19 mouse cellular contexts compared by ENCODE assay signal in the genomic region with DNA sequence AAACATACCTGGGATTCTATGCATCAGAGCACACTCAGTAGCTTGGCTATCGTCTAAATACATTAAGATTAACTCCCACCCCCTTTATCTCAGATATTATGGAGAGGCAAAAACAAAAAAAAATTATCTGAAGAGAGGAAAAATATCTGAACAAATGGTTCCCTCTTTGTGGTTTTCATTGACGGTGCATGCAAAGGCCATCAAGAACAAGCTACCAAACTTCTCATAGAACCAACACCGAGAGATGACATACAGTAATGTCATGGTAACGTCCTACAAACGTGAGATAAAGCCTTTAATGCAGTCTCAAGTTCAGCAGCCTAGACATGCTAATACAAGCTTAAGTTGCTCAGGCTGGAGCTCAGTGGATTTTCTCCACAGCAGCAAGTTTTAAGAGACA.
"Had no signal": no experiment of that assay in that cellular context is flagged by ENCODE, and none has a peak within 500 bp of the region (broad histone marks: within the 10 kb centered on the region; RNA-seq: fewer than 3 reads in every experiment).

No protein-coding gene starts in this region.

- DNase-seq: lung, adult 18-20 months; lung, embryonic 14.5 days; lung, postnatal 10 days; lung, postnatal 4 days; midbrain, embryonic 14.5 days; retina, postnatal 1 day; right cerebral cortex, adult 18-20 months; thymus, adult 2 months; thymus, postnatal 25 days; thymus, postnatal 4 days had no signal

- H3K4me3 ChIP-seq: megakaryocyte, embryonic 14.5 days; midbrain, embryonic 10.5 days; midbrain, embryonic 12.5 days; myocyte; neural tube, embryonic 13.5 days; neural tube, embryonic 15.5 days; stomach, embryonic 15.5 days had no signal

- H3K27me3 ChIP-seq: megakaryocyte, embryonic 14.5 days; midbrain, embryonic 12.5 days; neural tube, embryonic 13.5 days; neural tube, embryonic 15.5 days; stomach, embryonic 15.5 days had no signal

- ATAC-seq: midbrain, embryonic 16.5 days had no signal

- H3K9ac ChIP-seq: lung, embryonic 14.5 days; midbrain, embryonic 12.5 days; neural tube, embryonic 13.5 days; neural tube, embryonic 15.5 days; stomach, embryonic 15.5 days had no signal

- H3K27ac ChIP-seq: midbrain, embryonic 10.5 days; midbrain, embryonic 12.5 days; neural tube, embryonic 13.5 days; neural tube, embryonic 15.5 days; stomach, embryonic 15.5 days; stomach, postnatal 0 days had no signal

- H3K36me3 ChIP-seq: midbrain, embryonic 12.5 days; neural tube, embryonic 15.5 days; stomach, embryonic 15.5 days had no signal

- H3K9me3 ChIP-seq: megakaryocyte, embryonic 14.5 days; midbrain, embryonic 10.5 days; midbrain, embryonic 12.5 days; neural tube, embryonic 13.5 days; neural tube, embryonic 15.5 days; stomach, embryonic 15.5 days had no signal
